Comparison of ENCODE assay signal across 10 mouse cellular contexts in genomic region chr19:10417436-10417835, GRCm38 (mm10). TPM values are rescaled to one million over a fixed set of nuclear protein-coding genes. Genes with fewer than 3 reads are reported as not detected.
DNase-seq lines count a peak whose midpoint lies in the region; ATAC-seq and TF ChIP-seq lines count a peak whose summit lies in the region.
"Had no signal": no experiment of that assay in that cellular context is flagged by ENCODE, and none has a peak within 500 bp of the region (broad histone marks: within the 10 kb centered on the region; RNA-seq: fewer than 3 reads in every experiment).

No protein-coding gene starts in this region.

- H3K36me3 ChIP-seq in lung, embryonic 16.5 days (ENCODE audit: control insufficient read depth, insufficient read depth, low read length), result no peaks in the 10 kb centered on the region
- H3K36me3 ChIP-seq in heart, embryonic 14.5 days (ENCODE audit: control insufficient read depth, insufficient read depth, low read length), result no peaks in the 10 kb centered on the region
- H3K36me3 ChIP-seq in myocyte (ENCODE audit: control insufficient read depth, insufficient read depth), result no peaks in the 10 kb centered on the region
- no peaks in the 10 kb centered on the region for H3K36me3 ChIP-seq in hindbrain, embryonic 11.5 days (ENCODE audit: control insufficient read depth, insufficient read depth, low read length)
- H3K36me3 ChIP-seq in liver, embryonic 11.5 days (ENCODE audit: control insufficient read depth, insufficient read depth, low read length), result no peaks in the 10 kb centered on the region

- peak; percentile 53 for ATAC-seq in lung, embryonic 16.5 days (ENCODE audit: low read depth)
- peak; percentile 82 for ATAC-seq in heart, embryonic 14.5 days (ENCODE audit: insufficient number of reproducible peaks, insufficient read depth, low FRiP score, low read depth)
- no peak for ATAC-seq in hindbrain, embryonic 11.5 days (ENCODE audit: low FRiP score)
- ATAC-seq in liver, embryonic 11.5 days (replicated peaks; ENCODE audit: low FRiP score), result no peak
- ATAC-seq: forebrain, postnatal 0 days had no signal

- H3K4me2 ChIP-seq in lung, embryonic 16.5 days (ENCODE audit: low read depth, low read length), result no peak overlapping the region
- peak overlapping the region; percentile 60 for H3K4me2 ChIP-seq in heart, embryonic 14.5 days (ENCODE audit: low read length)
- H3K4me2 ChIP-seq in myocyte (ENCODE audit: low read depth), result peak overlapping the region; percentile 38
- H3K4me2 ChIP-seq in hindbrain, embryonic 11.5 days (replicated peaks; ENCODE audit: low read depth, low read length), result no peak overlapping the region
- no peak overlapping the region for H3K4me2 ChIP-seq in liver, embryonic 11.5 days

- DNase-seq in lung, postnatal 25 days (ENCODE audit: low spot score), result no peak
- peak; percentile 95 for DNase-seq in cerebellum, adult 11 months
- no peak for DNase-seq in embryo, embryonic 9.5 days (ENCODE audit: extremely low spot score)
- DNase-seq in hindbrain, embryonic 11.5 days (ENCODE audit: low spot score), result no peak
- DNase-seq in liver, embryonic 11.5 days (ENCODE audit: low spot score), result no peak
- DNase-seq: forebrain, postnatal 0 days; spleen, adult 18-20 months had no signal

- 36% methylated on average over 12 of the region's 12 CpGs for WGBS in lung, embryonic 16.5 days
- 15% methylated on average over 12 of the region's 12 CpGs for WGBS in heart, embryonic 14.5 days
- WGBS in hindbrain, embryonic 11.5 days, result 75% methylated on average over 12 of the region's 12 CpGs
- WGBS in liver, embryonic 11.5 days, result 66% methylated on average over 12 of the region's 12 CpGs

- H3K27ac ChIP-seq in lung, embryonic 16.5 days (ENCODE audit: low read length), result peak overlapping the region; percentile 24; the same call in 1 of the 2 replicates
- peak overlapping the region; percentile 94 to 98 for H3K27ac ChIP-seq in heart, embryonic 14.5 days (replicated peaks in 1 of 2; ENCODE audit: control insufficient read depth in 1 of 2, insufficient read depth in 1 of 2, low read depth in 2 of 2, low read length in 2 of 2)
- H3K27ac ChIP-seq in hindbrain, embryonic 11.5 days (ENCODE audit: low read depth, low read length), result no peak overlapping the region
- H3K27ac ChIP-seq in liver, embryonic 11.5 days (ENCODE audit: low read depth, low read length), result no peak overlapping the region

- H3K27me3 ChIP-seq in lung, embryonic 16.5 days (ENCODE audit: control insufficient read depth, insufficient read depth, low read depth, low read length), result no peaks in the 10 kb centered on the region; the same call in 1 of the 2 replicates
- H3K27me3 ChIP-seq in heart, embryonic 14.5 days (ENCODE audit: control insufficient read depth, insufficient read depth, low read length), result peaks cover 13% of the 10 kb centered on the region; the same call in 1 of the 2 replicates
- H3K27me3 ChIP-seq in myocyte (ENCODE audit: control insufficient read depth, insufficient read depth, insufficient read length), result peaks cover 14% of the 10 kb centered on the region
- H3K27me3 ChIP-seq in hindbrain, embryonic 11.5 days (ENCODE audit: control insufficient read depth, insufficient read depth, low read length), result no peaks in the 10 kb centered on the region
- peaks cover 39% of the 10 kb centered on the region for H3K27me3 ChIP-seq in liver, embryonic 11.5 days (replicated peaks; ENCODE audit: control insufficient read depth, insufficient read depth, low read length)

- H3ac ChIP-seq in myocyte (ENCODE audit: control insufficient read depth, insufficient read length), result no peak overlapping the region

- no peaks in the 10 kb centered on the region for H3K79me2 ChIP-seq in myocyte (ENCODE audit: control insufficient read depth, insufficient read depth)

- no peak for TF ChIP-seq POLR2A in myocyte (IDR thresholded peaks at IDR 0.05; ENCODE audit: insufficient read length, low read depth)

- H3K4me3 ChIP-seq in lung, embryonic 16.5 days (ENCODE audit: low read length), result no peak overlapping the region
- peak overlapping the region in 1 of 2 experiments; percentile 7; a peak in 1 of 4 replicates for H3K4me3 ChIP-seq in heart, embryonic 14.5 days (ENCODE audit: control insufficient read depth in 1 of 2, insufficient read depth in 1 of 2, low read depth in 1 of 2, low read length in 2 of 2)
- no peak overlapping the region for H3K4me3 ChIP-seq in myocyte
- no peak overlapping the region for H3K4me3 ChIP-seq in hindbrain, embryonic 11.5 days (ENCODE audit: low read depth, low read length)
- no peak overlapping the region for H3K4me3 ChIP-seq in liver, embryonic 11.5 days (ENCODE audit: low read depth, low read length)

- no peak overlapping the region for H3K9ac ChIP-seq in lung, embryonic 16.5 days (ENCODE audit: low read length)
- H3K9ac ChIP-seq in heart, embryonic 14.5 days (ENCODE audit: low read length), result peak overlapping the region; percentile 64
- no peak overlapping the region for H3K9ac ChIP-seq in hindbrain, embryonic 11.5 days (ENCODE audit: low read depth, low read length)
- no peak overlapping the region for H3K9ac ChIP-seq in liver, embryonic 11.5 days (ENCODE audit: low read depth, low read length)
- H3K9ac ChIP-seq: forebrain, postnatal 0 days had no signal

- H3K4me1 ChIP-seq in lung, embryonic 16.5 days (replicated peaks; ENCODE audit: control insufficient read depth, insufficient read depth, low read length), result peaks cover 20% of the 10 kb centered on the region
- H3K4me1 ChIP-seq in heart, embryonic 14.5 days (ENCODE audit: control insufficient read depth in 2 of 2, insufficient read depth in 2 of 2, low read length in 2 of 2), result peaks cover 28 to 29% of the 10 kb centered on the region in 2 experiments
- H3K4me1 ChIP-seq in hindbrain, embryonic 11.5 days (replicated peaks; ENCODE audit: control insufficient read depth, insufficient read depth, low read length), result peaks cover 8% of the 10 kb centered on the region
- H3K4me1 ChIP-seq in liver, embryonic 11.5 days (replicated peaks; ENCODE audit: control insufficient read depth, insufficient read depth, low read length), result no peaks in the 10 kb centered on the region

- H3K9me3 ChIP-seq in lung, embryonic 16.5 days (ENCODE audit: control insufficient read depth, low read length), result no peaks in the 10 kb centered on the region
- no peaks in the 10 kb centered on the region for H3K9me3 ChIP-seq in heart, embryonic 14.5 days (ENCODE audit: control insufficient read depth, low read length)
- no peaks in the 10 kb centered on the region for H3K9me3 ChIP-seq in hindbrain, embryonic 11.5 days (ENCODE audit: control insufficient read depth, low read length)
- no peaks in the 10 kb centered on the region for H3K9me3 ChIP-seq in liver, embryonic 11.5 days (ENCODE audit: control insufficient read depth, low read length)

TF ChIP-seq in myocyte, 11 proteins besides CTCF, POLR2A, EP300 and RAD21:
- TF ChIP-seq MAX (IDR thresholded peaks at IDR 0.05; ENCODE audit: low read depth) (no peak), POLR2AphosphoS2 (IDR thresholded peaks at IDR 0.05; ENCODE audit: insufficient read length, low read depth) (no peak), USF1 (IDR thresholded peaks at IDR 0.05; ENCODE audit: low read depth) (no peak), E2F4 (IDR thresholded peaks at IDR 0.05; ENCODE audit: insufficient read depth) (no peak), TCF3 (IDR thresholded peaks at IDR 0.05; ENCODE audit: insufficient read length, low read depth) (no peak), TCF12 (IDR thresholded peaks at IDR 0.05; ENCODE audit: insufficient read depth, poor library complexity, severe bottlenecking) (no peak), MYOG (IDR thresholded peaks at IDR 0.05; ENCODE audit: control insufficient read depth in 1 of 3, insufficient read depth in 1 of 3, insufficient read length in 2 of 3, low read depth in 2 of 3) (no peak), REST (IDR thresholded peaks at IDR 0.05; ENCODE audit: insufficient read depth, insufficient read length) (no peak), CEBPB (IDR thresholded peaks at IDR 0.05; ENCODE audit: insufficient read depth, poor library complexity, severe bottlenecking) (no peak), SRF (IDR thresholded peaks at IDR 0.05; ENCODE audit: control insufficient read depth, insufficient read length, low read depth) (no peak), MYOD1 (IDR thresholded peaks at IDR 0.05; ENCODE audit: control insufficient read depth in 1 of 3, insufficient read length in 2 of 3, low read depth in 2 of 3) (no peak)

RNA-seq across cellular contexts. Expression of gene Syt7, which starts 28.5 kb away (rescaled TPM):
- 0.75 and 0.82 TPM in 2 replicates for polyA plus RNA-seq in lung, embryonic 16.5 days (2015; fragmentation: Nextera tagmentation; extraction: Ambion mirVana)
- 0.67 and 0.92 TPM in 2 replicates for polyA plus RNA-seq in heart, embryonic 14.5 days (2014; fragmentation: Nextera tagmentation; extraction: Ambion mirVana)
- polyA plus RNA-seq in myocyte (2012; fragmentation: generic; extraction: Trizol), result 0.42 TPM
- polyA plus RNA-seq in hindbrain, embryonic 11.5 days (2014; fragmentation: Nextera tagmentation; extraction: Ambion mirVana), result 2.1 and 2.4 TPM in 2 replicates
- polyA plus RNA-seq in liver, embryonic 11.5 days (2014; fragmentation: Nextera tagmentation; extraction: Ambion mirVana), result 1.2 and 1.4 TPM in 2 replicates

RNA-seq across cellular contexts. Expression of gene Lrrc10b, which starts 39.8 kb away (rescaled TPM):
- polyA plus RNA-seq in lung, embryonic 16.5 days (2015; fragmentation: Nextera tagmentation; extraction: Ambion mirVana), result 0.52 and 0.73 TPM in 2 replicates
- 0.09 and 0.22 TPM in 2 replicates for polyA plus RNA-seq in heart, embryonic 14.5 days (2014; fragmentation: Nextera tagmentation; extraction: Ambion mirVana)
- polyA plus RNA-seq in myocyte (2012; fragmentation: generic; extraction: Trizol), result 1.3 TPM
- 0.59 and 0.69 TPM in 2 replicates for polyA plus RNA-seq in hindbrain, embryonic 11.5 days (2014; fragmentation: Nextera tagmentation; extraction: Ambion mirVana)
- polyA plus RNA-seq in liver, embryonic 11.5 days (2014; fragmentation: Nextera tagmentation; extraction: Ambion mirVana), result 0.14 TPM in 1 of 2 replicates, not detected in the other

Comparison
In these comparisons a context has a peak if more than half of its experiments do, and no peak if none do; other contexts are left out.
1. ATAC-seq: peak in lung, embryonic 16.5 days (single experiment) and heart, embryonic 14.5 days (single experiment); none in hindbrain, embryonic 11.5 days (single experiment) and liver, embryonic 11.5 days (single experiment).
2. H3K27ac ChIP-seq: peak in lung, embryonic 16.5 days (single experiment) and heart, embryonic 14.5 days (2 of 2); none in hindbrain, embryonic 11.5 days (single experiment) and liver, embryonic 11.5 days (single experiment).
3. H3K4me2 ChIP-seq: peak in heart, embryonic 14.5 days (single experiment) and myocyte (single experiment); none in lung, embryonic 16.5 days (single experiment), hindbrain, embryonic 11.5 days (single experiment) and liver, embryonic 11.5 days (single experiment).